Mouse (Mus musculus): ENCODE measurements around the gene Elmo1. TPM values are rescaled to one million over a fixed set of nuclear protein-coding genes. Genes with fewer than 3 reads are reported as not detected.

Gene Elmo1
- total RNA-seq, 2 experiments from 2014 or later: 62.1 to 131 TPM

DNA sequence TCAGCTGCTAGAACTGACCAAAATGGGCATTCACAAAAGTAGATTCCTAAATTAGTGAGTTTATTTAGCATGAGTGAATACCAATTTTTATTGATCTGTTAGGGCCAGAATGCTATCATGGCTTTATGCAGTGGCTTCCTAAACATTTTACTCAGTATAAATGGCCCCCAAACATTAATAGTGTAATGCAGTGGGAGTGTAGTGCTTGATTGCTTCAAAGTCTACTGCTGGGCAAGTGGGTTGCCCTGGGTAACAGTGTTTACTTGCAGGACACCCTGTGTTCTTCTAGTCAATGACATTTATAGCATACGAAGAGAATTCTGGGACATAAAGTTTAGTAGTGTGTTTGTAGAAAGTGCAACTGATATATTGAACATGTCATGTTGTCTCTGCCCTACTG is 27.3 kb downstream of the Elmo1 start:
- ATAC-seq (replicated peaks; ENCODE audit: poor library complexity, severe bottlenecking): no peak

GRCm38 (mm10) chr13:20118909-20119308 is 28.5 kb downstream of the Elmo1 start:
- ATAC-seq (replicated peaks; ENCODE audit: poor library complexity, severe bottlenecking): no peak

DNA sequence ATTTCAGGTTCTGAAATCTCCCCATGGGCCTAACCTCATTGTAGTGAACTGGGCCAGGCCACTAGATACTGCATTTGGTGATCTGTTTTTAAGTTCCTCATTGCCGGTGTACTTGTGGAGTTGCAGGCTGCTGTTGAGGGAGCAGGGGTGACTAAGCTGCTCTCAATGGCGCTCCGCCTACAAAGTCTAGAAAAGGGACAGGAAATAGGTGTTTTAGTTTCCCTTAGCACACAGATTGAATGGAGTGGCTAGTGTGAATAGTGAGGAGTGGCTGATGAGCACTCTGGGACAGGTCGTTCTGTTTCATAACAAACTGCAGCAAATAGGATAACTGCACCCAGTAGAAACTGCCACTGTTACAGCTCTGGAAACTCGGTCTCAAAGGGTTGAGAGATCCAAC is 30.3 kb downstream of the Elmo1 start:
- peak; percentile 69 for ATAC-seq (replicated peaks; ENCODE audit: poor library complexity, severe bottlenecking)

DNA sequence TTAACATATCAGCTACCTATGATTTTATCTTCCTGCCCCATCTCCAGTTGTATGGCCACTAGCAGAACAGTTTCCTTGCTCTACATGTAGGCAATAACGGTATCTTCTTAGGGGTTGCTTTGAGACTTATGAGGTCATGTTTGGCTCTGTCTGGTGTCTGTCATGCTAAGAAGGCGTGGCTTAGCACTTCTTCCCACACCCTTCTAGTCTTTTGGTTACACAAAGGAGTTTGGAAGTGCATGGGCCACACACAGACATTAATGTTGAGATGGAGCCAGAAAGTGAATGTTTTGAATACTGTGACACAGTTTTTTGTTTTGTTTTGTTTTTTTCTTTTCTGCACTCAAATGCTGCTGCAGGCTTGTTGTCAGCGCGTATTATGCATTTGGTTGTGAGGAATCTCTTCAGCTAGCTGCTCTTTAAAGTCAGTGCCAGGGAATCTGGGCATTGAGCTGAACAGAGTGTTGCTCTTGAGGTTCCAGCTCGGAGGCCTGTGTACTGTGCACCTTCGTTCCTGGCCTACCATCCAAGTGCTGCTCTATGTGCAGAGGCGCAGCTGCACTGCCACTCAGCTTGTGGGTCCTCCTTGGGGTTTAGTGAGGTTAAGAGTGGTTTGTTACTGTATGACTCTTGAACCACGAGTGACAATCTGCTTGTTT is 31.1 kb downstream of the Elmo1 start:
- ATAC-seq (replicated peaks; ENCODE audit: poor library complexity, severe bottlenecking): no peak

DNA sequence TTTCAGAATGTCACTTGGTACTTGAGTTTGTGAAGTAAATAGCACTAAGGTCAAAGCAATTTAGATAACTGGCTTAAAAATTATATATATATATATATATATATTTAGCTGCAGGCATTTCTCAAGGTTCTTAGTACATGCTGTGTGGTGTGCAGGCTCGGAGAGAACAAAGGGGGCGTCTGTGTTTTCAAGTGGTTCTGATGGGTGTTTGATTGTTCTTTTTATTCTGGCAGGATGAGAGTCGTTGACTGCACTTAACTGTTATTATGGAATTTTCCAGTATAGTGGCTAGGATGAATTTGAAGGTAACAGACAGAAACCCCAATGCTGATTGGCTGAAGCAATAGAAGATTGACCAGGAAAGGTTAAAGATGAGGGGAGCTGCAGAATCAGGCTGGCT is 33.6 kb downstream of the Elmo1 start:
- no peak for ATAC-seq (replicated peaks; ENCODE audit: poor library complexity, severe bottlenecking)

DNA sequence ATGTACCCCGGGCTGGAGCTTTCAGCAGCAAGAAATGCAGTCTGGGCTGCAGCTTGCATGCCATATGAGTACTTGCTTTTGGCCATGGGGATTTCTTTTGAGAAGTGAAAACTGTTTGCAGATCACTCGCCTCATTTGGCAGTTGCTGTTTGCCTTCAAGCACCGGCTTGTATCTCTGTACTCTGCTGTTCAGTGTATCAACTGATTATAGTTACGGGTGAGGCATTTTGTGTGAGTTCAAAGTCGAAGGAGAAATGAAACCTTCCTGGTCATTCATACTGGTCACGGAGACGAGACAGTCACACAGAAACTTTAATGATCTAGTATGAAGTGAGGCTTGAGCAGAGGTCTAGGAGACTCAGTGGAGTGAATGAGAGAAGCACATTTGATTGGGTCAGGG is 34.6 kb downstream of the Elmo1 start:
- peak; percentile 13; the same call in 1 of the 2 replicates for ATAC-seq (replicated peaks; ENCODE audit: poor library complexity, severe bottlenecking)

- ATAC-seq (replicated peaks; ENCODE audit: poor library complexity, severe bottlenecking): no peak
Observed at GRCm38 (mm10) chr13:20125845-20126244, 35.4 kb downstream of the Elmo1 start.

- ATAC-seq (replicated peaks; ENCODE audit: poor library complexity, severe bottlenecking): peak; percentile 89
Observed at GRCm38 (mm10) chr13:20127553-20127952, 37.2 kb downstream of the Elmo1 start.

DNA sequence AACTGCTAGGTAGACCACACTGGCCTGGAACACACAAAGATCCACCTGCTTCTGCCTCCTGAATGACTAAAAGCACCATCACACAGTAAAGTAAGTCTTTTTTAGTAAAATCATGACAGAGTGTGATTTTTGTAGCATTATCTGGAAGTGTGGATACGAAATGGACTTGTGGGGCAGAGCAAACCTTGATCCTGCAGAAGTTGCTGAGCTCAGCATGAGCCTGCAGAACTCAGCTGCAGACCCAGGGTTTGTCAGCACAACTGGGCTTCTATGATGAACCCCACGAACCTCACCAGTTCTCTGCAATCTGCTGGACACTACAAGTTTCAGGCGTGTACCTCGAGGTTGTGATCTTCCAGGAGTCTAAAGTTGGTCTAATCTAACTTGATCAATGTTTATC is 37.7 kb downstream of the Elmo1 start:
- no peak for ATAC-seq (replicated peaks; ENCODE audit: poor library complexity, severe bottlenecking)

GRCm38 (mm10) chr13:20130731-20131130 is 40.3 kb downstream of the Elmo1 start:
- no peak for ATAC-seq (replicated peaks; ENCODE audit: poor library complexity, severe bottlenecking)

DNA sequence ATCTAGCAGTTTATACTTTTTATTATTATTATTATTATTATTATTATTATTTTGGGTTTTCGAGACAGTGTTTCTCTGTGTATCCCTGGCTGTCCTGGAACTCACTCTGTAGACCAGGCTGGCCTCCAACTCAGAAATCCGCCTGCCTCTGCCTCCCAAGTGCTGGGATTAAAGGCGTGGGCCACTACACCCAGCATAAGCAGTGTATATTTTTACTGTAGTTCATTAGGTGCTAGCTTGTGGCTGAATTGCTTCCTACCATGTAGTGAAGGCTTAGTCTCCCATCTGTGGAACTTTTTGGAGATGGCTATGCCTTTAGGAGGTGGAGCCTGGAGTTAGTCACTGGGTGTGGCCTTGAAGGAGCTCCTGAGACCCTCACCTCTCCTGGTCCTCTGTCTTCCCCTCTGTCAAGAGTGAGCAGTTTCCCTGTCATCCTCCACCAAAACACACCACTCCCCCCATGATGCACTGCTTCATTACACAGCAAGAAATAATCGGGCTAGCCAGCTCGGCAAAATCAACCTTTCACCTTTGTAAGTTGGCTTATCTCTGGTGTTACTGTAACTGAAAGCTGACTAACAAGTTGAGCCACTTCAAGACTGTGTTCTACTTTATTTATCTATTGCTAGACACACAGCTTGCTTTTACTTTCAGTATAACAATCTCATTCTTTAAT is 41.1 kb downstream of the Elmo1 start:
- no peak for ATAC-seq (replicated peaks; ENCODE audit: poor library complexity, severe bottlenecking)

- ATAC-seq (replicated peaks; ENCODE audit: poor library complexity, severe bottlenecking): no peak
Observed at GRCm38 (mm10) chr13:20131998-20132371, 41.6 kb downstream of the Elmo1 start.

DNA sequence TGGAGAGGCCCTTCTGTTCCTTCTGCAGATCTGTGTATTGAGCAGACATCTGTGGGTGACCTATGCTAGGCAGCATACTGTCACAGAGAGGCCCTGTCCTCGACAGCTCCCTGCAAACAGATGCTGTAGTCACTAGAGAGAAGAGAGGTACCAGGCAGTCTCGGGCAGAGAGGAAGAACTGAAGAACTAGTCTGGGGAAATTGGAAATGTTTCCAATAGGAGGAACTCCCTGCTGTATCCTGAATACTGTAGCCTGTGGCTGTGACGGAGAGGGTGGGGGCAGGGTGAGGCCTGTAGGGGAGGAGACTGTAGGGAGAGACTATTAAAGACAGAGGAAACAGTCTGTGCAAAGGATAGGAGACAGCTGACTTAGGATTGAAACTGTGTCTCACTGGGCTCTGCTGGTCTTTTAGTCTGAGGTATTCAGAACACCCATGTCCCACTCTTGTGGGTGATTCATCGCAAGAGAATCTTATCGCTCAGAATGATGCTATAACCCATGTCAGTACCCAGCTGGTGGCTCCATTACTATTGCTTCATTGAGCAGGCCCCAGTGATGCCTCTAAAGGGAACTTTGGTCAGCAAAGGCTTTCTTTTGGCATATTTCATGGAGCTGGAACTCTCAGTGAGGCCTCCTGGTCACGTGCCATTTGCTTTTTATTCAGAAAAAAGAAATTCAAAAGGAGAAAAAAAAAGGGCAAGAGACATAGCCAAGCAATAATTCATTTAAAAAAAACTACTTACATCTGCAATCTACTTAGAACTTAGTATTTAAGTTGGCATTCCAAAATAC is 43.4 kb downstream of the Elmo1 start:
- peak; percentile 37 for ATAC-seq (replicated peaks; ENCODE audit: poor library complexity, severe bottlenecking)

GRCm38 (mm10) chr13:20134395-20135225 is 44.2 kb downstream of the Elmo1 start:
- ATAC-seq (replicated peaks; ENCODE audit: poor library complexity, severe bottlenecking): peak; percentile 65

- ATAC-seq (replicated peaks; ENCODE audit: poor library complexity, severe bottlenecking): no peak
Observed at GRCm38 (mm10) chr13:20136753-20137152, 46.4 kb downstream of the Elmo1 start.

DNA sequence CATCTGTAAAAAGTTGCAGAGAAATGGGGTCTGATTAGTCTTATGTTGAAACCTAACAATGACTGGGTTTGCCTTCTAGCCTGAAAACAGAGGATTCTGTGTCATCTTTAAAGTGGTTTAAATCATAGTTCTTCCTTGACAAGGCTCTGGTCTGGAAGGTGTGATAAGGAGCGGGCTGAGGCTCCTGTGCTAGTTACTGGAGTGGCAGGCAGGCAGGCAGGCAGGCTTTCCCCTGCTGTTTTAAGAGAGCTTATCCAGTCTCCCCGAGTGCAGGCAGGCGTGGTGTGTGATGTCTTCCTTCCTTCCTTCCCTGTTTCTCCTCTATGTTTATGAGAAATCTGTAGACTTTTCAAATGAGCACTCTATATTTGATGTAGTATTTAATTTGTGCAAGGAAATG is 48.1 kb downstream of the Elmo1 start:
- ATAC-seq (replicated peaks; ENCODE audit: poor library complexity, severe bottlenecking): no peak

GRCm38 (mm10) chr13:20139060-20139459 is 48.7 kb downstream of the Elmo1 start:
- ATAC-seq (replicated peaks; ENCODE audit: poor library complexity, severe bottlenecking): no peak

GRCm38 (mm10) chr13:20139825-20140665 is 49.6 kb downstream of the Elmo1 start:
- ATAC-seq (replicated peaks; ENCODE audit: poor library complexity, severe bottlenecking): peak; percentile 90

- ATAC-seq (replicated peaks; ENCODE audit: poor library complexity, severe bottlenecking): no peak
Observed at GRCm38 (mm10) chr13:20142637-20143036, 52.2 kb downstream of the Elmo1 start.

- ATAC-seq (replicated peaks; ENCODE audit: poor library complexity, severe bottlenecking): no peak
Observed at GRCm38 (mm10) chr13:20146848-20147247, 56.5 kb downstream of the Elmo1 start.

Data from granulocyte monocyte progenitor cell, adult 5-6 weeks (primary cell).